Mouse (Mus musculus) liver, embryonic 11.5 days (tissue): ENCODE measurements around the gene Mtmr14. TPM values are rescaled to one million over a fixed set of nuclear protein-coding genes. Genes with fewer than 3 reads are reported as not detected.

Experiments
- ATAC-seq: fragments of 200-750 bp; cut with Nextera tagmentation; replicated peaks from 2 replicates; pipeline ENCODE4 v1.8.0; 2017; ENCODE audit warnings: moderate number of reproducible peaks, mild to moderate bottlenecking, moderate TSS enrichment, moderate library complexity; ENCODE audit not compliant: low FRiP score
- DNase-seq: peaks from one replicate; pipeline ENCODE4 v3.0.0-alpha.2; 2017; ENCODE audit warnings: low spot score
- H3K27ac ChIP-seq: fragments of 300-500 bp; sonication (generic); 2 replicates; pipeline ENCODE4 v1.5.1; 2014; ENCODE audit warnings: mild to moderate bottlenecking, low read depth, low read length, control low read depth
- H3K27me3 ChIP-seq: fragments of 300-500 bp; sonication (generic); replicated peaks from 2 replicates; pipeline ENCODE4 v1.6.1; 2014; ENCODE audit warnings: low read length, mixed read lengths; ENCODE audit not compliant: control insufficient read depth, insufficient read depth
- H3K36me3 ChIP-seq: fragments of 300-500 bp; sonication (generic); 2 replicates; pipeline ENCODE4 v1.6.1; 2014; ENCODE audit warnings: mild to moderate bottlenecking, low read length, moderate library complexity, mixed read lengths; ENCODE audit not compliant: control insufficient read depth, insufficient read depth
- H3K4me1 ChIP-seq: fragments of 300-500 bp; sonication (generic); replicated peaks from 2 replicates; pipeline ENCODE4 v1.6.1; 2014; ENCODE audit warnings: low read length, mixed read lengths; ENCODE audit not compliant: control insufficient read depth, insufficient read depth
- H3K4me2 ChIP-seq: fragments of 300-500 bp; sonication (generic); 2 replicates; pipeline ENCODE4 v1.6.1; 2014; ENCODE audit warnings: mild to moderate bottlenecking, control low read depth, moderate library complexity
- H3K4me3 ChIP-seq: fragments of 300-500 bp; sonication (generic); 2 replicates; pipeline ENCODE4 v1.5.1; 2014; ENCODE audit warnings: low read depth, low read length, control low read depth
- H3K9ac ChIP-seq: fragments of 300-500 bp; sonication (generic); 2 replicates; pipeline ENCODE4 v1.6.1; 2014; ENCODE audit warnings: low read depth, low read length, control low read depth
- H3K9me3 ChIP-seq: fragments of 300-500 bp; sonication (generic); 2 replicates; pipeline ENCODE4 v1.6.1; 2016; ENCODE audit warnings: low read length, inconsistent platforms, mixed read lengths; ENCODE audit not compliant: control insufficient read depth
- WGBS: fragments of 180-500 bp; shearing (Covaris S2); extraction: QIAGEN DNeasy Blood & Tissue Kit; methylation state at CpG from one replicate; pipeline ENCODE4 v1.1.7; 2014; 5-methylcytosine and 5-hydroxymethylcytosine counted together
- polyA plus RNA-seq: library from polyadenylated mRNA; unstranded; fragments of >200 nt; fragmentation: Nextera tagmentation; extraction: Ambion mirVana; gene quantifications from 2 replicates; pipeline ENCODE4 v1.2.1, GENCODE M21; 2014

Gene Mtmr14
- polyA plus RNA-seq, 1 experiment from 2014 or later = 30.7 TPM

- Histone ChIP-seq H3K27me3 (no peaks in the 10 kb centered on the region), H3K9me3 (no peaks in the 10 kb centered on the region), H3K9ac (no peak overlapping the region), H3K4me2 (no peak overlapping the region), H3K4me3 (no peak overlapping the region), H3K36me3 (peaks cover 23% of the 10 kb centered on the region; the same call in 1 of the 2 replicates), H3K27ac (no peak overlapping the region), H3K4me1 (peaks cover 12% of the 10 kb centered on the region)
- WGBS = 89% methylated on average over 1 of the region's 1 CpGs
- no peak for ATAC-seq
- no peak for DNase-seq
These were observed 91.8 kb downstream of the Mtmr14 start for GRCm38 (mm10) chr6:113329396-113329795.

DNA sequence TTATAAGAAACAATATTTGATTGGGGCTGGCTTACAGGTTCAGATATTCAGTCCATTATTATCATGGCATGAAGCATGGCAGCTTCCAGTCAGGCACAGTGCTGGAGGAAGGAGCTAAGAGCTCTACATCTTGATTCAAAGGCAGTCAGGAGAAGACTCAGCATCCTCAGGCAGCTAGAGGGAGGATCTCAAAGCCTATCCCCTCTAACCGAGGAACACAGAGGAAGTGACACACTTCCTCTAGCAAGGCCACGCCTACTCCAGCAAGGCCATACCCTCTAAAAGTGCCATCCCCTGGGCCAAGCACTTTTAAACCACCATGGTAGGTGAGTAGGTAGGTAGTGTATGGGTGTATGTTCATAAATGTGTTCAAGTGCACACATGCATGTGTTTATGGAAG lies 92.9 kb downstream of the Mtmr14 start:
- no peak for ATAC-seq
- WGBS = 29% methylated on average over 2 of the region's 2 CpGs
- H3K36me3 ChIP-seq = peaks cover 22% of the 10 kb centered on the region; the same call in 1 of the 2 replicates
- no peak overlapping the region for H3K4me2 ChIP-seq
- H3K27ac ChIP-seq = no peak overlapping the region
- H3K9me3 ChIP-seq = no peaks in the 10 kb centered on the region
- no peak overlapping the region for H3K4me3 ChIP-seq
- H3K9ac ChIP-seq = no peak overlapping the region
- no peaks in the 10 kb centered on the region for H3K27me3 ChIP-seq
- no peak for DNase-seq
- peaks cover 9% of the 10 kb centered on the region for H3K4me1 ChIP-seq

Other genes with a start within 250 kb of the Mtmr14 start
- 70.5 and 72.5 TPM in 2 replicates for gene Thumpd3, start 191.6 kb upstream of the Mtmr14 start, polyA plus RNA-seq
- 56.8 and 58.6 TPM in 2 replicates for gene Setd5, start 160.5 kb upstream of the Mtmr14 start, polyA plus RNA-seq
- 0.81 and 1.0 TPM in 2 replicates for gene Lhfpl4, start 42.5 kb upstream of the Mtmr14 start, polyA plus RNA-seq
- 0.07 TPM in 1 of 2 replicates, not detected in the other for gene Cpne9, start 44.5 kb downstream of the Mtmr14 start, polyA plus RNA-seq
- 22.0 and 23.3 TPM in 2 replicates for gene Brpf1, start 69.3 kb downstream of the Mtmr14 start, polyA plus RNA-seq
- 12.7 and 15.1 TPM in 2 replicates for gene Ogg1, start 89.1 kb downstream of the Mtmr14 start, polyA plus RNA-seq
- 48.5 and 49.1 TPM in 2 replicates for gene Camk1, start 106.1 kb downstream of the Mtmr14 start, polyA plus RNA-seq
- gene Tada3, start 140.0 kb downstream of the Mtmr14 start, polyA plus RNA-seq = 43.8 and 49.7 TPM in 2 replicates
- 239 and 241 TPM in 2 replicates for gene Arpc4, start 140.3 kb downstream of the Mtmr14 start, polyA plus RNA-seq
- 1.6 and 2.4 TPM in 2 replicates for gene Ttll3, start 151.4 kb downstream of the Mtmr14 start, polyA plus RNA-seq
- 27.4 and 32.1 TPM in 2 replicates for gene Rpusd3, start 181.5 kb downstream of the Mtmr14 start, polyA plus RNA-seq
- 0.26 TPM in 1 of 2 replicates, not detected in the other for gene Cidec, start 197.9 kb downstream of the Mtmr14 start, polyA plus RNA-seq
- gene Jagn1, start 204.7 kb downstream of the Mtmr14 start, polyA plus RNA-seq = 72.1 and 72.7 TPM in 2 replicates
- gene Il17re, start 220.6 kb downstream of the Mtmr14 start, polyA plus RNA-seq = 0.74 and 1.5 TPM in 2 replicates
- 4.6 and 5.3 TPM in 2 replicates for gene Il17rc, start 233.6 kb downstream of the Mtmr14 start, polyA plus RNA-seq
- gene Creld1, start 245.5 kb downstream of the Mtmr14 start, polyA plus RNA-seq = 17.5 and 18.5 TPM in 2 replicates